Mouse (Mus musculus) layer of hippocampus, adult 8-10 months (tissue): ENCODE data around the gene Csmd2. TPM values are rescaled to one million over a fixed set of nuclear protein-coding genes. Genes with fewer than 3 reads are reported as not detected.
"Not testable (repeated sequence)": the region's sequence is repeated elsewhere in the genome, so short reads cannot be mapped to it uniquely, and the experiment has no call there.

Experiments
- DNase-seq, 2 experiments: peaks; one replicate each; pipeline ENCODE4 v3.0.0; 2022; ENCODE audit warnings: low spot score in 2 of 2
- total RNA-seq, 4 experiments: library from RNA; stranded (reverse); gene quantifications; 2 replicates each; pipeline ENCODE4 v1.2.4; 2022

Csmd2 gene
- total RNA-seq, 4 experiments from 2014 or later = 44.2 to 51.5 (median 46.8) TPM

DNA sequence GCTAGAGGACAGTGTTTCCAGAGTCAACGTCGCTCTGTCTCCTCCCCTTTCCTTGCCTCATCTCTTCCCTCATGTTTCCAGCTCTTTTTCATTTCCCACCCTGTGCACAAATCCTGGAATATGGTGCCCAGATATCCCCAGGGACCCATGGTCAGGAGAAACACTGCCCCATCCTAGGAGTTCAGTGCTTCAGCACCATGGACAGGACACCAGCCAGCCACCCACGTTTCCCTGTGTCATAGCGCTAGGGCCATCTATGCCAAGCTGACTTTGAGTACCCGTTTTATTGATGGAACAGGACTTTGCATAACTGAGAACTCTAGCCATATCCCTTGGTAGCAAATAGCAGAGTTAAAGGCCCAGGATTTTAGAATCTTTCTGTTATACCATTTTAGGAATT lies 55.0 kb downstream of the Csmd2 start:
- no peak for DNase-seq

DNA sequence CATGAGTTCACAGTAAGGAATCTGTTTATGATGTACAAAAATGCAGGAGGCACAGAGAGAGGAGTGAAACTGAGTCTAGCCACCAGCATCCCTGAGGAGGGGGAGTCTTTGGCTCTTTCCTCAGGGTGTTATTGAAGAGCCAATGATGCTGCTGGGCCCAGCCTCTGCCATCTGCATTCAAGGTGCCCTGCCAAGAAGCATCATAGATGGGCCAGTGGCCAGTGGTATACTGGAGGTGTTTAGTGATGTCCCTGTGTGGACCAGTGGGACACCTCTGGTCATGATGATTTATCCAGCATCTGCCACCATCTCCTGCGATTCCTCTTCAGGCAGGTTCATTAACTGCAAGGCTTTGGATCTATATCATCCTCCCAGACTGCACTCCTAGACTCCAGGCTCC lies 61.1 kb downstream of the Csmd2 start:
- no peak for DNase-seq

DNA sequence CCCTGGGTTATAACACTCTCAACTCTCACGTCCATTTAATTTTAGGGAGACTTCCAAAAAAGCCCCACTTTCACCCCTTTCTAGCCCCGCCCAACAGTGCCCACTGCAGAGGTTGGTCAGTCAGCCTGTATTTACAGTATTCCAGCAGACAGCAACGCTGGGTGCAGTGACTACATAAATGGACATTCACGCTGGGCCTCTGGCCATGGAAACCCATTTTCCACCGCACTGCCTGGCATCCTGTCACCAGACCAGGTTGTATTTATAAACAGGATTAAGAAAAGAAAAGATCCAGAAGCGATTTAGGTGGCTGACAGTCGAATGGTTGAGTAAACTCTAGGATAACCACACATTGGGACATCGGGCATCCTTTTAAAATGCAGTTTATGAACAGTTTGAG lies 65.0 kb downstream of the Csmd2 start:
- no peak for DNase-seq

DNA sequence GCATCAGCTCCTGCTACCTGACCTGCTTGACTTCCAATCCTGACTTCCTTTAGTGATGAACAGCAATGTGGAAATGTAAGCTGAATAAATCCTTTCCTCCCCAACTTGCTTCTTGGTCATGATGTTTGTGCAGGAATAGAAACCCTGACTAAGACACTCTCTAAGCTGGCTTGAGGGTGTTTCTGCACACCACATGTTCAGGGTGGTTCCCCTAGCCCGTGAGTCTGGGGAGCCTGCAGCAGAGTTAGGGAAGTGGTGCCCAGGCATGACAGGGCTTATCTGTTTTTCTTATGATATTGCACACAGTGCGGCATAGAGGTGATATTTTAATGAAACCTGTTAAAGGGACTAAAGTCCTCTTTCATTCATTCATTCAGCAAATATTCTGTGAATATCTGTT lies 73.6 kb downstream of the Csmd2 start:
- DNase-seq = not testable (repeated sequence)

DNA sequence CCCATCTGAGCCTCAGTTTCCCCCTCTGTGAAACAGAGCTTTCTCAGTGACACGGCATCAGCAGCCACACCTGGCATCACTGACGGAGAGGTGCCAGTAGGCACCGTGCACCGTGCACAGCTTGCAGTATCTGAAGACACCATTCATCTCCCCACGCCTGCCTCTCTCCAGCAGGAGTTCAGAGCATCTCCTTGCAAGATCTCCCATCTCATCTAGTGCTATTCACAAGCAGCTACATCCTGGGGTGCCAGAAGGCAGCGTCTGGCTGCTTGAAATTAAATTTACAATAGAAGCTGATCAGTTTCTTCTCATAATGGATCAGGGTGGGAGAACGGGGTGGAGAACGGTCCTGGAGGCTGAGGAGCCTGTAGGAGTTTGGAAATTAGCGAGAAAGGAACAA lies 79.5 kb downstream of the Csmd2 start:
- peak; percentile 37 to 42 for DNase-seq

DNA sequence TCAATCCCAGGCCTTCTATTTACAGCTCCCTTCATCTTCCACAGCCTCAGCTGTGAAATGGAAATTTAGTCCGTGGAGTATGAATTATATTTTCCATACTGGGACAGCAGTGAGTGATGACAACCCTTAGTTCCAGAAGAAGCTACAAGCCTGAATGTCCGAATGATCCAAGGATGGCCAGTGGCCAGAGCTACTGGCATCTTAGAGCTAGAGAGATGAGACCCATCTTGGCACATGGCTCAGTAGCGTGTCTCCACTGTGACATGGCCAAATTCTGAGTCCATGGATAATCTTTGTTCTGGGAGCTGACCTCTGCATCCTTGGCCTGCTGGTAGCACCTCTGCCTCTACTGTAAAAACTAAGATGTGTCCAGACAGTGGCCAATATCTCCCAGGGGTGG lies 96.8 kb downstream of the Csmd2 start:
- DNase-seq = no peak

DNA sequence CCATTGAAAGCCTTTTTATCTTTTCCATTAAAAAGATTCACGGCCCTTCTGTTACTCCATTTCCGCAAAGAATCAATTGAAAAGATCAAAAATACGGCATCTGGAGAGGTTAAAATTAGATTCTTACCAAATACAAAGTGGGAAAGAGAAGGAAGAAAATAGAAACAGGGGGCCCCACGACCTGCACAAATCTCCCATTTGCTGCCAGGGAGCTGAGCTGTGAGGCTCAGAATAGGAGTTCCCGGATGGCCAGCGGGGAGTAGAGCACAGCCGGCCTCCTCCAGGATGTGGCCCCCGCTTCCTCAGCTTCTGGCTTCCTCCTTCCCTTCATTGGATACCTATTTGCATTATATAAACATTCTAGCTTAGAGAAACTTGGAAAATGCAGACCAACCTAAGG lies 97.4 kb downstream of the Csmd2 start:
- DNase-seq = peak; percentile 17 to 40

DNA sequence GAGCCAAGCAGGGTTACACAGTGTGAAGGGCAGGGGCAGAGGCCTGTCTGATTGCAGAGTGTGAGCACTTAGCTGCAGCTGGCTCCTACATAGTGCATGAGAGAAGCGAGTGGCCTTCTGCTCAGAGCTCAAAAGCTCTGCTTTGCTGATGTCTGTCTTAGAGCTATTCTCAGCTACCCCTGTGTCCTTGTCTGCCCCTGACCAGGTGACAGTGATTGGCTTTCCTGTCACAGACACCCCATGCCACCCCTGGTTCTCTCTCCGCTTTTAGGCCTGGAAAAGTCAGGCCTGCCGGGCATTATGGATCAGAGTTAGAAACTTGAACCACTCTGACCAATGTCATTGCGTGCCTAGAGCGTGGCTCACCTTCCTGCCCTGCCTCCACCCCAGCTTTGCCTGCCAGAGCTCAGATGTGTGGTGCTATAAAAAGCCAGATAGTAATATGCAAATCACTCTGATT lies 99.5 kb downstream of the Csmd2 start:
- DNase-seq = no peak

DNA sequence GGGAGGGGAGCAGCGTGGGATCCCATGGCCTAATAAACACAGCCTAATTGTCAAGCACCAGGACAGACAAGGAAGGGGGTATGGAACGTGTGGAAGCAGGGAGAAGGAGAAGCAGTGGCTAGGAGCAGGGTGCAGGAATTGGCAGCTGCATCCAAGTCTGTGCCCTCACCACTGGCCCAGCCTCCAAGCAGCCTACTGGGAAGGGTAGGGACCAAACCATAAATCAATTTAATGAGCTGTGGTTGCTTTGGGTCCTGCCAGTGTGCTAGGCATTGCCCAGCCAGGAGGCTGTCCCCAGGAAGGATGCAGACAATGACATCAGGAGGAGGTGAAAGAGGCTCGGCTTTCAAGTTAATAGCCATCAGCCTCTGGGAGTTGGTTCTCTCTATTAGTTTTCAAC lies 100.0 kb downstream of the Csmd2 start:
- no peak for DNase-seq

DNA sequence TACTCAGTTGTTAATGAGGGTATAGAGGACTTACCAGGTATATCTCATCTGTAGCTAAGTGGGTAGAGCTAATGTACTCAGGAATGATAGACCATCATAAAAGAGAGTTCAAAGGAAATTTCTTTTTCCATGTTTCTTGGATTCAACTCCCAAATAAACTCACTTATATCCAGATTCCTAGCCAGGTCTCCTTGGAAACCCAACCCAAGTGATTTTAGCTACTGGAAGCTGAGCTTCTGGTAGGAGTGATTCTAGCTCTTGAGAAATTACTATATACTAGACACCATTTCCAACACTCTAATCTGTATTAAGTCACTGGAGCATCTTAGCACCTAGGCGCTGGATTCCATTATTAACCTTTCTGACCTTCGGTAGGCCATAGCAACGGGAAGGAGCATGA lies 100.6 kb downstream of the Csmd2 start:
- no peak for DNase-seq

DNA sequence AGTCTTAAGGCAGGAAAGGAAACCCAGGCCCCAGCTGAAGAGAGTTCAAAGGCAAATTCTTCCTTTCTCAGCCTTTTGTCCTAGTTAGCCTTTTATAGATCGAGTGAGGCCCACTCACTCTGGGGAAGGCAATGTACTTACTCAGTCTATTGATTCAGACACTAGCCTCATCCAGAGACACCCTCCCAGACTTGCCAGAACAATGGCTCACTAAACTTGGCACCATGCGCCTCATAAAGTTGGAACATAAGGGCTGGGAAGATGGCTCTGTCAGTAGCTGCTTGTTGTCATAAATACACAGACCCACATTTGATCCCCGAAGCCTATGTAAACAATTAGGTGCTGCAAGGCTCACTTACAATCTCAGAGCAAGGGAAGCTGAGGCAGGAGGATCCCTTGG lies 104.3 kb downstream of the Csmd2 start:
- DNase-seq = peak; percentile 24 to 46

DNA sequence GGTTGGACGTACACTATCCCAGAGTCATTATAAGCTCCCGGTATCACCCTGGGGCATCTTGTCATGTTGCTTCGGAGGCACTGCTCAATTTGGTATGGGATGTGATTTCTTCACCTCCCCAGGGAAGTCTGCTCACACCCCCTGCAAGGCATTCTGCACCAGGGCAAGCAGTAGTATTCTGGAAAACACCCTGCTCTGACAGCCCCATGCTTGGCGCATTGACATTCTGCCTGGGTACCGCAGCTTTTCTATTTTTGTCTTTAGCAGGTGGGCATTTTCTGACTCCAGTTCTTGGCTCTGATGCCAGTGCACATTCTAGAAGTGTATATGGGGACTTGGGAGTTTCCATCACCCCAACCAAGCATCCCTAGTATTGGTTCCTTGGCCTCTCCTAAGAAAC lies 111.9 kb downstream of the Csmd2 start:
- no peak for DNase-seq

DNA sequence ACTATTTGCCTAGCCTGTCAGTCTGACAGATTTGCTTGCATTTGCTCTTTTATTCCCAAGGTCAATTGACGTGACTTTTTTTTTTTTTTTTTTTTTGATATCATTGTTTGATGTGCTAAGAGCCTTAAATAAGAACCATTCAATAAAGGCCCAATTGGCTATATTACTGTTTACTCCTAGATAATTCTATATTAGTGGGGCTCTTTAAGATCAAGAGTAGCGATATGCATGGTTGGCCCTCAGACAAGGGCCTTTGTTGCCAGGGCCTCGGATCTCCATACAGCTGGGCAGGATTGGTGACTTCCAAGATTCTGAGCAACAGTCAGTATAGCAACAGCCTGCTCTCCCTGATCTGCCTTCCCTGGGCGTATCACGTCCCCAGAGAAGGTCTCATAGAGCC lies 112.9 kb downstream of the Csmd2 start:
- no peak for DNase-seq

DNA sequence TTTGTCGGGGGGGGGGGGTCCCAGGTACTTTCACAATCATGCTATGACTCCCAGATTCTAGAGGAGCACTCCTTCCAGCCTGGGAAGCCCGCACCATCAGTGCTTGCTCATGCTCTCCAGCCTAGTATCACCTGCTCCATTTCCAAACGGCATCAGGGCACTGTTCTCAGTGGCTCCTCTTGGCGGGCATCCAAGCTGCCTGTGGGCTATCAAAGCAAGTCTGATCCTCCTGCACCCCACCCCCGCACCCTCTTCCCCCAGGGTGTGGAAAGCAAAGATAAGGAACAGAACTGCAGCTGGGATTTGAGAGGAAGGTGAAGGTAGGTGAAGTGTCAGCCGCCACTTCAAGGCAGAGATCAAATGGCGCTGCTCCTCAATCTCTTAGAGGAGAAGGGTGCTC lies 128.7 kb downstream of the Csmd2 start:
- no peak for DNase-seq

DNA sequence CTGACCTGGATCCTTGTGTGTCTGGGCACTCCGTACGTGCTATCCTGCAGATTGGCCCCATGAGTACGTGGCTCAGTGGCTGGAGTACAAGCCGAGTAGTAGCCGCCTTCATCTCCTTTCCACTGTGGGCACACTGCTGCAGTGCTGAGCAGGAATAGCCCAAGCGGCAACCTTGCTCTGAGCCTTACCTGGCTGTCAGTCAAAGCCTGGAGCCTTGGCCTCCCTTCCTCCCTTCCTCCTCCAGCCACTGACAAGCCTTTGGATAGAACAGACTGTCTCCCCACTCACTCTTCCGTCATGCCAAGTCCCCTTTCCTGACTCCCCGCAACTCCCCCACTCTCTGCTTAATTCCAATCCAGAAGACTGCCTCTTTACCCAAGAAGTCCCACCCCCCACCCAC lies 135.6 kb downstream of the Csmd2 start:
- no peak for DNase-seq

DNA sequence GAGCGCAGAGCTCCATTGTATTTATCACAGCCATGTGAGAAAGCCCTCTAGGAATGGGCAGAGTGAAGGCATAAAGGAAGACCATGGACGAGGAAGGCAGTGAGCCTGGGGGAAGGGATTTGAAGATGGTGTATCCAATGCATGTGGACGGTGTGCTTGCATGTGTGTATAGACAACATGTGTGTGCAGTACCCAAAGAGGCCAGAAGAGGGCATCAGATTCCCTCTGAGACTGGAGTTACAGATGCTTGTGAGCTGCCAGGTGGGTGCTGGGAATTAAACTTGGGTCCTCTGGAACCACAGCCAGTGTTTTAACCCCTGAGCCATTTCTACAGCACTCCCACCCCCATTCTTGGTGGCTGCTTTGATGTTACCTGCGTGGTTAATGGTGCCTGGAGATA lies 137.1 kb downstream of the Csmd2 start:
- DNase-seq = no peak

DNA sequence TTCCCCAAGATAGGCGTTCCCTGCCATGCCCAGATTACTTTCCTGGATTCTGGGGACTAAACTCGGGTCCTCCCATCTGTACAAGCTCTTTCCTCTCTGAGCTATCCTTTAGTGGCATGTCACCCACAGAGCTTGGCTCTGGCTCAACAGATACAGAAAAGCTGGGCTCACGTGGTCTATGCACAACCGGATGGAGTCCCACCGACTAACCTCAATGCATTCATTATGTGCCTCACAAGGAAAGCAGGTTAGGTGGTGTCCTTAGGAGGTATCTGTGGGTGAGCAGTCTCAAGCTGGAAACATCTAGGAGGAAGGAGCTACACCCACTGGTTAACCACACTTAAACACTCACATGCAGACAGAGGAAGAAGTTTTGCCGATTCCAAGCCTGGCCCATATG lies 140.9 kb downstream of the Csmd2 start:
- DNase-seq = no peak

DNA sequence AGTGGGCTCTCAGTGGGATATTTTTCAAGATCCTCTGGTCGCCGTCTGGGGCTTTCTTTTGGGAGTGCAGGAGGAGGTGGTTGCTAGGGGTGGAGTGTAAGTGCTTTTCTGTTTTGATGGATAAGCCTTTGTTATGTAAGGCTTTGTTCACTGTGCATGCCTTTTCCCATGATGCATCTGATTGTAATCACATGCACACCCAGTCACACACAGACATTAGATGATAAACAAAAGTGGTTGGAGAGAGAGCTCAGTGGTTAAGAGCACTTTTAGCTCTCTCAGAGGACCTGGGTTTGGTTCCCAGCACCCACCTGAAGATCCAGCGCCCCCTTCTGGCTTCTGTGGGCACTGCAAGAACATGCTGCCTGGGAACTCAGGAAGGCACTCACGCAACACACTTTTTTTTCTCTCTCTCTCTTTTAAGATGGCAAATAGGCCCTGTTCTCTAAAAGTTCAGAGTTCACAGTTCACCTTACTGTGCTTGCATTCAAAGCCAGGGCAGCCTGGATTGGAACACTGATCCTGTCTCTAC lies 143.0 kb downstream of the Csmd2 start:
- DNase-seq = no peak

DNA sequence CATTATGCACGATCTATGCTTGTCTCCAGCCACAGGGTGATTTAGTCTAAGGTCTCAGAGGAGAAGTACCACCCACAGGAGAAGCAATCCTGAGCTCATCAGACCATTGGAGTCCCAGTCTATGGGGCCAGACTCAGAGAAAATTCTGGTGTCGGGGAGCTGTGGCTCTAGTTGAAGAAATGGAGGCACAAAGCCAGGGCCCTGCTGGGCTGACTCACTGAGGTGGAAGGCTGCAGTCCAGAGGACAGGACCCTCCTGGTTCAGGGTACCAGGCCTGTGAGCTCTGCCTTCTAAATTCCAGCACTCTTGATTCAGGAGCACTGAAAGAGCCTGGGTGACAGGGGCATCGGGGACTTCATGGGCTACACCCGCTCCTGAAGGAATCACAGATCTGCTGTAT lies 144.0 kb downstream of the Csmd2 start:
- DNase-seq = no peak

DNA sequence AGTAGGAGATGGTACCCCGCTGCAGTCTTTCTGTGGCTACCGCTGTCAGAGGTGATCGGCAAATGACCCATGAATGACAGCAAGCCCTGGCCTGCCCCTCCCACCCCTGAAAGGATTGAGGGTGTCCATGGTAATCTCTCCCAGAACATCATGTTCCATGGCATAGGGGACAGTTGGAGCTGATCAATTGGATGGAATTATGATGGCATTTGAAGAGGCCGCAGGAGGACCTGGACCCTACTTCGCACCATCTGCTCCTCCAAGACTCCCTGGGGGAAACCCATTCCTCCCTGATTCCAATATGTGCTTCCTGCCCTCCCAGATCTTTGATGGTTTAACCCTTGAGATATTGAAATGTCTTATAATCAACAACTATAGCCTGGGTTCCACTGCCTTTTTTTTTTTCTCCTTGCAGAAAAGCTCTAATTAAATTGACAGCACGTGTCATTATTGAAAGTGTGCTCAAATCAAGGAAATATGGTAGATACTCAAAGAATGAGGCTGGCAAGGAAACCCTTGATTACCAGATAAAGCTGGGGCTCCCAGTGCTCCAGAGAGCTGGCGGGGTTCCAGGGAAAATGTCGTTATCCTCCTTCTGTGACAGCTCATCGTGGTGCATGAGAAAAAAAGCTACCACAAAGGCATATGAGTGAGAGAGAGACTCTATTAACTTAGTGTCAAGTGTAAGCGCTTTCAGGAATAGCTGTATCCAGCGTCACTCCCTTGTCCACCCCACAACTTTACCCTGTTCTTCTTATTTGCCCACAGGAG lies 145.4 kb downstream of the Csmd2 start:
- DNase-seq = peak; percentile 30 to 55

DNA sequence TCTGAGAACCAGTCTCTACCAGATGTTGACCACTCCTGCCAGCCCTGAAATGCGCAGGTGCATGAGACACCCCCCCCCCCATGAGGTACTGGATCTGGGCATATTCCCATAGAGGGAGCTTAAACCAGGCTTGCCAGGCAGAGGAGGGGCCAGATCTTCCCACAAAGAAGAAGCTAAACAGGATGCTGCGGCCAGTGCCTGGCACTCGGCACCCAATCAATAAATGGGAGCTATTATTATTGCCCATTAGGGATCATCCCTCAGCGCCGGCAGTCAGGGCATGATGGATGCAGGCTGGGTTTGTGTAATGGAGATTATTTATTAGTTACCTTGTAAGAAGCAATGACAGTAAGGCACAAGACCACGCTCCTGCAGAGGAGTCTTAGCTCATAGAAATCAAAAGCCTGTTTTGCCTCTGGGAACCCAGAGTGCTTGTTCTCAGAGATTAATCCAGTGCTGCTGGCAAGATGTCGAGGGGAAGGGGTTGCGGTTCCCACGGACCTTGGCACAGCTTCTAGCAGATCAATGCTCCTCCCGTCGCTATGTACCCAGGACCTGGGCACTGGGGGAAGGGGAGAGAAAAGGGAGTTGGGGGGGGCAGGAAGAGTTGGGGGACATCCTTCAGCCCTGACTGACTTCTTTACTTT lies 146.8 kb downstream of the Csmd2 start:
- DNase-seq = no peak

DNA sequence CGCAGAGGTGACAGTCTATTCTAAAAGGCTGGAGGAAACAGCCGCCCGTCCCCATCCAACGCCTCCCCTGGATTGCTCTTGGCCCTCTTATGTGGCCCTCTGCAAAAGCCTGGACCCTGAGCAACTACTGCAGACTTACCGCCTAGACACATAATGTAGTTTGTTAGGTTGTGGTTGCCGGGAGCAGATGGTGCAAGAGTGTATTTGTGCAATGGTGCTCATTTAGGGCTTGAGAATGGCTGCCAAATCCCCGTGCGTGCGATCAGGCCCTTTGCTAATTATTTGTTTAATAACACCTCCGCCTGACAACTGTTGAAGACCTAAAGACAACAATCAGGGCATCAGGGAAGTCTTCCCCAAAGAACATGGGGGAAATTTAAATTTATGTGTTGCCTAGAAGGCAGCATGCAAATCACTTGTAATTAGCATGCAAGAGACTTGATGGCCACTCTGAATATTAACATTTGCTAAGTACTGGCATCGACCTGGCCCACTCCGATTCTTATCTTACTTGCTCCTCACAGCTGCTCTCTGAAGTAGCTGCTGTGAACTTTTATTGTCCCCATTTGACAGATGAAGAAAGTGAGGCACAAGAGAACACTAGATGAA lies 147.5 kb downstream of the Csmd2 start:
- peak; percentile 64 to 66 for DNase-seq

DNA sequence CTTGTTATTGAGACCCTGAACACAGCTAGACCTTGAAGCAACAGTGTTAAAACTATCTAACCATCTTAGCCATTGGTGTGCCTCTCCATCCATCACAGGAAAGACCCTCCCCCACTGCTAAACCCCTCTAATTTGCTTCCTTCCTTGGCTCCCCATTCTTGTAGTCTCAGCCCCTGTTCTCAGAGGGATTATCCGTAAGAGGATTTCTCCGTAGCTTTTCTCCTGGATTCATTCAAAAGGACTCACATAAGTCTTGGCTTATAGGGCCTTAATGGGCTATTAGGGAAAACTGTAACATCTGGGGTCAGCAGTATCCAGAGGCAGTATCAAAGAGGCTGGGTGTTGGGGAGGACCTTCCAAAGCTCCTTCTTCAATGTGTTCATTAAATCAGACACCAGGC lies 152.3 kb downstream of the Csmd2 start:
- DNase-seq = no peak
